Mouse (Mus musculus) lung, postnatal 14 days (tissue): ENCODE results near the gene Ttll10.
A peak's percentile ranks its signal among the peaks of the same experiment; 100 is the strongest.

Experiments
- DNase-seq: peaks from one replicate; pipeline ENCODE4 v3.0.0; 2021

Gene Ttll10

GRCm38 (mm10) chr4:156023520-156023919 is 35.7 kb downstream of the Ttll10 start:
- DNase-seq: no peak

- no peak for DNase-seq
These were observed 37.2 kb downstream of the Ttll10 start for GRCm38 (mm10) chr4:156021942-156022419.

- DNase-seq: no peak
These were observed 37.8 kb downstream of the Ttll10 start for GRCm38 (mm10) chr4:156021381-156021780.

DNA sequence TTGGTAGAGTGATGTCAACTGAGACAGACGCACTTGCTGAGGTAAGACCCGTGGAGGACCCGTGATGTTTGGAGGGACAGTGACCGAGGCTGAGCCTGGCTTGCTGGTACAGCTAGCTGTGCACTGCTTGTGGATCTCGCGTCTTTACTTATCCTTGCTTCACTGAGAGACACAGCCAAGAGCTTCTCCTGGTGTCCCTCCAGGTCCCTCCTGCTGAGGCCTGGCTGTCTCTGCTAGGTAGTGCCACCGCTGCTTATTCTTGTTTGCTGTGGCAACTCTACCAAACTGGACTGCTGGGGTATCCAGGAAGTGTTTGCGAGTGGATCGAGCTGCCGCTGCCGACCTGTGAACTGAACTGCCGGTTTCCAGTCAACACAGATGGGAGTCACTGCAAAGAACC is 39.4 kb downstream of the Ttll10 start:
- no peak for DNase-seq

GRCm38 (mm10) chr4:156014436-156014835 is 44.8 kb downstream of the Ttll10 start:
- no peak for DNase-seq

- no peak for DNase-seq
These were observed 45.6 kb downstream of the Ttll10 start, which contains the start of gene Tnfrsf4 for GRCm38 (mm10) chr4:156013637-156014036. Tnfrsf4 (plus strand) TSS chr4:156013843.

DNA sequence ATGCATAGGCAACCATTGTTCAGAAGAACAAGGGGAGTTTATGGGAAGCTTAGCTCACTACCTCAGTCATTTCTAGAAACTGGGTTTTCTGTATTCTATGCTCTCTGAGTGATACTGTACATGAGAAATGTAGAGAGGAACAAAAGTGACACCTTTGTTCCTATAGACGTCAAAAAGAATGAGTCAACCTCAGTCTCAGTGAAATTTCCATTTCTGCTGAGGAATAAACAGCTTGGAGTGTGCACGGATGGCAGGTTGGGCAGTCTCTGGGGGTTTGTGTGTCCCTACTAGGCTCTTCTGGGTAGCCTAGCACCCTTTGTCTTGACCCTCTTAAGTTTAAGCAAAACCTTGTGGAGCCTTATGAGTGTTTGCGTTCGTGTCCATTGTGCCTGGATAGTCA is 50.8 kb downstream of the Ttll10 start:
- no peak for DNase-seq

GRCm38 (mm10) chr4:156004109-156004508 is 55.1 kb downstream of the Ttll10 start:
- DNase-seq: no peak

DNA sequence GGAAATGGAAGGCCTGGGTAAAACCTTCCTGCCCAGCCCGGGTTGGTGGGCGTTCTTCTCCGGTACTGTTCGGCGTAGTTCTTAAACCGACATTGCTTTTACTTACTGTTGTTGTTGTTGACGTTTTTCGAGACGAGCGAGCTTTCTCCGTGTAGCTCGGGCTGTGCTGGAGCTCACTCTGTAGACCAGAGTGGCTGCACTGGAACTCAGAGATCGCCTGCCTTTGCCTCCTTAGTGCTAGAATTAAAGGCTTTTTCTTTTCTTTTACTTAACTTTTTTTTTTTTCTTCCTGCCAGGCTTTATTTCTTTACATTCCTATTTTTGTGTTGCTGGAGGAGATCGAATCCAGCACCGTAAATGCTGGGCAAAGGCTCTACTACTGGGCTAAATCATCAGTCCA is 65.6 kb downstream of the Ttll10 start:
- DNase-seq: no peak

DNA sequence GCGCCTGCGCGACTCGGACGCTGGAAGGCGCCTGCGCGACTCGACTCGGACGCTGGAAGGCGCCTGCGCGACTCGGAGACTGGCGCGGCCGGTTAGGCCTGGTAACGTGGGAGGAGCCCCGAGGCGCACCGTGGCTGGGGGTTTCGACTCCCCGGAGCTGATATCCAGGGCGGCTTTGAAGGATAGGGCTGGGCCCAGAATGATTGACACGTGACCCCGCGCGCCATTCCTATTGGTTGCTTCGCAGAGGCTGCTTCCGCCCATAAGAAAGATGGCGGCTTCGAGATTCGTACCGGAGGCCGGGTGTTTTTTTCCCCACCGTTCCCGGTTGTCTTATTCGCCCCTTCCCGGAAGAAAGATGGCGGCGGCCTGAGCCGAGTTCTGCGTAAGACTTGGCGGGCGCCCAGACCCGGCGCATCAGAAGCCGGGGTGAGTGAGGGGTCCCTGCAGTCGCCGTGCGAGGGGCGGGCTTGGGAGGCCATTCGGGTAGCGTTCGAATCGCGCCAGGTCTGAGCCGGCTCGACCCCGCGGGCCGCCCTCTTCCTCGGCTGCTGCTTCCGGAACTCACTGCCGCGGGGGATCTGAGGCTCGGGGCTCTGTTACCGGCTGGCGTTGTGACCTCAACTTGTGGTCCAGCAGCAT is 66.2 kb downstream of the Ttll10 start:
- DNase-seq: peak; percentile 97

DNA sequence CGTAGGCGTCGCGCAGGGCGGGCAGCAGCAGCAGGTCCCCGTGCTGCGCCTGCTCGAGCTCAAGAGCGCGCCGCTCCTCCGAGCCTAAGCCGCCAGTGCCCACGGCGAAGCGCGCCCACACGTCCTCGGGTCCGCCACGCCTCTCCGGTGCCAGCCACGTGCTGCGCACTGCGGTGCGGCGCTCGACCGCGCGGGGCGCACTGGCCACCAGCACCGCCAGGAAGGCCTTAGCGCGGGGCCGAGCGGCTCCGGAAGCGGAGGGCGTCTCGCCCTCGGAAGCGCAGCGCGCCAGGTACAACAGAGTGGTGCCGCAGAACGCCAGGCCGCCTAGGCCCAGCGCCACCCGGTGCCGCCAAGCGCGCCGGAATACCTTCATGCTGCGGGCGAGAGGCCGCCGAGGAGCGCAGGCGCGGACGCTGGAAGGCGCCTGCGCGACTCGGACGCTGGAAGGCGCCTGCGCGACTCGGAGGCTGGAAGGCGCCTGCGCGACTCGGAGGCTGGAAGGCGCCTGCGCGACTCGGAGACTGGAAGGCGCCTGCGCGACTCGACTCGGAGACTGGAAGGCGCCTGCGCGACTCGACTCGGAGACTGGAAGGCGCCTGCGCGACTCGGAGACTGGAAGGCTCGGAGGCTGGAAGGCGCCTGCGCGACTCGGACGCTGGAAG is 66.8 kb downstream of the Ttll10 start, which contains the start of the genes B3galt6 and Sdf4:
Gene B3galt6, minus strand, starts transcription at position 409 of the 665 bp plus-strand sequence.
Gene Sdf4, plus strand, starts transcription at position 632 of the 665 bp plus-strand sequence.
- peak; percentile 83 for DNase-seq

DNA sequence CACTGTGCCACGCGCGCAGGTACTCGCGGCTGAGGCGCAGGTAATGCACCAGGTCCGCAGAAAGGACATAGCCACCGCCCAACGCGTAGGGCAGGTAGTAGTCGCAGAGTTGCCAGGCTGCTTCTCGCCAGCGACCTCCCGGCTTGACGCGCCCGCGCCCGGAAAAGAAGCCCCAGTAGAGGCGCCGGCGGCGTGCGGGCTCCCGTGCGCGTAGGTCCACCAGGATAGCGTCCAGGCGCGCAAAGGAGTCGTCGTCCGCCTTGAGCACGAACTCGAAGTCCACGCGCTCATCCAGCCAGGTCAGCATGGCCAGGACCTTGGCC is 67.3 kb downstream of the Ttll10 start:
- no peak for DNase-seq

GRCm38 (mm10) chr4:155991211-155991907 is 67.9 kb downstream of the Ttll10 start:
- DNase-seq: peak; percentile 8
